Mouse (Mus musculus) layer of hippocampus, adult 9-10 months (tissue): Measurements from ENCODE around the gene Ccndbp1.
"Not testable (repeated sequence)": the region's sequence is repeated elsewhere in the genome, so short reads cannot be mapped to it uniquely, and the experiment has no call there.

ENCODE experiments used
- DNase-seq: peaks from one replicate; pipeline ENCODE4 v3.0.0; 2022; ENCODE audit warnings: low spot score

Ccndbp1 gene

DNA sequence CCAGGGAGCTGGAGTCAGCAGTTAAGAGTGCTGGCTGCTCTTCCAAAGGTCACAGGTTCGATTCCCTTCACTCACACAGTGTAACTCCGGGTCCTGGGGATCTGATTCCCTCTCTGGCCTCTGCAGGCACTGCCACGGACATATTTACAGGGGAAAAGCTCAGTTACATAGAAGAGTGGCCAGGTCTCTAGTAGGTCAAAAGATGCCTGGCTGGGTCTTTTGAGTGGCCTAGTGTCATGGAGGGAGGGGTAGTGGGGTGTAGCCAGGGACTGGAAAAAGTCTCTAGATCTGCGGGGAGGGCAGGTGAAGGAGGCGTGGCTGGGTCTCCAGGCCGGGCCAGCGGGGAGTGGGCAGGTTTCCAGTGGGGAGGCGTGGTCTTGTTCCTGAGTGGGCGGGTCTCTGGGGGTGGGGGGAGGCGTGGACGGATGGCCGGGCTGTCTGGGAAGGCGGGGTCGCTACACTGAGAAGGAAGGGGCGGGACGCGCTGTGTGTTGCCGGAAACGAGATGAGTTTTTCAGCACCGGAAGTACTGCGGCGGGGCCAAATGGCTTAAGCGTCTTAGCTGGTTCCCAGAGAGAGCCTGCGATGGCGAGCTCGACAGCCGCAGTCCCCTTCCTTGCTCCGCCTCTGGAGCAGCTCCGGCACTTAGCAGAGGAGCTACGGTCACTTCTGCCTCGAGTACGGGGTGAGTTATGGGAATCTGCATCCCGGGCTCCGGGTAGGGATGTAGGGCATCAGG, at the start of gene Ccndbp1:
Gene Ccndbp1 (plus strand): TSS at position 479 of the 739 bp plus-strand sequence.
- DNase-seq: peak; percentile 52

DNA sequence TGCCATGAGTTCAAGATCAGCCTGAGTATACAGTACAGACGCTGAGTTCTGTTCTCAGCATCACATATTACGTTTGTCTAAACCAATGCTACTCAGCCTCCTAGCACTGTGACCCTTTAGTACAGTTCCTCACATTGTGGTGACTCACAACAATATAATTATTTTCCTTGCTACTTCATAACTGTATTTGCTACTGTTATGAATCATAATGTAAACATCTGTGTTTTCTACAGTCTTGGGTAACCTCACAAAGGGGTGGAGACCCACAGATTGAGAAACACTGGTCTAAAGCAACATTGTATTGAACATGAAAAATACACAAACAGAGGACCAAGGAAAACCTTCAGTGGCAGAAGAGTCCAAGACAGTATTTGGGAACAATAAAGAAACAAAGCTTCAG, 48.8 kb upstream of the Ccndbp1 start:
- DNase-seq: no peak

DNA sequence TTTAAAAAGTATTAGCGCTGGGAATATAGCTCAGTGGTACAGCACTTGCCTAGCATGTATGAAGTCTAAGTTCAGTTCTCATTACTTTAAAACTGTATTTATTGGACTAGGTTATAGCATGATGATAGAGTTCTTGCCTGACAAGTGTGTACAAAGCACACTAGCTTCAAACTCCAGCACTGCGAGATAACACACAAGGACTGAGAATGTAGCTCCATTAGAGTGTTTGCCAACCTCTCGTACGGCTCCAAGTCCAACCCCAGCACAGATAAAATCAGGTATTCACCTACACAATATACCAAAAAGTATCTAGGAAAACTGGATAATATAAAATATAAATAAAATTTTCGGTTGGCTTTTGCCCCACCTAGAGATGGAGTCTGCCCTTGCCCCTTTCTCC, 48.4 kb upstream of the Ccndbp1 start:
- DNase-seq: no peak

DNA sequence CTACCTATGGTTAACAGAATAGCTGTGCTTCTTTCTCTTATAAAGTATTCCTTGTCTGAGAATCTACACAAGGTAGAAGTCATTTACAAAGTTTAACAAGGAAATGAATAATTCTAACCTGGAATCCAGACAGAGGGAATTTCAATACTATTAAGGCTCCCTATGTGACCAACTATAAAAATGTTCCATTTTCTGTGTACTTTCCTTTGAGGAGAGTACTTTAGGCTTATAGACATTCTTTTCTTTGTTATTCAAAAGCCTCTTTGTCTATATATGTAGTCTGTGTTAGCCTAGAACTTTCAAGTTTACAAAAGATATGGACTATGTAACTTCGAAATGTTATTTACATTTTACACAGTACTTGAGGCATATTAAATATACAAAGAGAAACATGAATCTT, 47.9 kb upstream of the Ccndbp1 start:
- DNase-seq: no peak

DNA sequence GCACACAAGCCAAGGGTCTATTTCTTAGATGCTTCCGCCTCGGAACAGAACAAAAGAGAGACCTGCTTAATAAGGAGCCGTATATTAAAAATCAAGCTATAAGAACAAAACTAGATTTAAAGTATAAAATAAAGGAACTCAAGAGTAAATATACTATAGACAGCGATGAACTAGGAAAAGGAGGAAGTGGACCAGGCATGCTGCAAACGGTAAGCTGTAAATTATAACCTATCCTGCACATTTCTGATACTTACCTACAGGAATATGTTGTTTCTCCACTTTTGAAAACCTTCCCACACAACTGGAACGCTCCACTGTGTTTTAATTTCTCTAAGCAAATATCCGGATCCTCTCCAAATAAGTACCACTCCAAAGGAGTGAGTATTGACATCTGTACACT, 45.1 kb upstream of the Ccndbp1 start:
- no peak for DNase-seq

DNA sequence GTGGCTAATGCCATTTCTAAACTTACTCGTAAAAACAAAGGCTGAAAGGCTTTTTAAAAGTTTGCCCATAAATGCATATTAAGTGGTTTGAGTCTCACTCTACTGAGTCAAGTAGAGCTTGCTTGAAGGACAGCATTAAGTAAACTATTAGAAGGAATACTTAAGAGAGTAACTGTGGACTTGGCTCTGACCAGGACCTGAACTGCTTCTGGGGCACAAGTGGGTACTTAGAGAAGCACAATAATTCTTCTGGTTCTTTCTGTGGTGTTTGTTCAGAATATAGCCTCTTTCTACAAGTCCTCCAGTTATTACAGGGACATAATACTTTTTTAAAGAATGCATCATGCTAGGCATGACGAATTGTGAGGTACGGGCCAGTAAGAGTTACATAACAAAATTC, 42.7 kb upstream of the Ccndbp1 start:
- no peak for DNase-seq

DNA sequence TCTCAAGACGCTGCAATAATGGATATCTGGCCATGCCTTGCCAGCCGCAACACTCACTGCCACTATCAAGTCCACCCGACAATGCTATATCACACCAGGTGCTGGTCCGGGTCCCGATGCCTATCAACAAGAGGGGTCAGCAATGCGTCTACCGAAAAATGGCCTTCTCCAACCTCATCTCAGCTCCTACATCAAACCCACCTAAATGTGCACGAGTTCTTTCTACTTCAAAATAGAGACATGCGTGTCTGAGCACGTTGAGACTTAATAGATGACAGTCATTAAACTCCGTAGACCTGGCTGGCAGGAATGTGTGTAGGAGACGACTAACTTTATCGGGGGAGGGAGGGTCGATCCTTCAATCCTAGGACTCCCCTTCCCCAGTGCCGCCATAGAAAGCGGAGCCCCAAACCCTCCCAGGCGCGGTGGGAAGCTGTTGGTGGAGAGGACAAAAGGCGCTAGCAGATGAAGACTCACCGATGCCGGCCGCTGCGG, 38.1 kb upstream of the Ccndbp1 start:
- no peak for DNase-seq

DNA sequence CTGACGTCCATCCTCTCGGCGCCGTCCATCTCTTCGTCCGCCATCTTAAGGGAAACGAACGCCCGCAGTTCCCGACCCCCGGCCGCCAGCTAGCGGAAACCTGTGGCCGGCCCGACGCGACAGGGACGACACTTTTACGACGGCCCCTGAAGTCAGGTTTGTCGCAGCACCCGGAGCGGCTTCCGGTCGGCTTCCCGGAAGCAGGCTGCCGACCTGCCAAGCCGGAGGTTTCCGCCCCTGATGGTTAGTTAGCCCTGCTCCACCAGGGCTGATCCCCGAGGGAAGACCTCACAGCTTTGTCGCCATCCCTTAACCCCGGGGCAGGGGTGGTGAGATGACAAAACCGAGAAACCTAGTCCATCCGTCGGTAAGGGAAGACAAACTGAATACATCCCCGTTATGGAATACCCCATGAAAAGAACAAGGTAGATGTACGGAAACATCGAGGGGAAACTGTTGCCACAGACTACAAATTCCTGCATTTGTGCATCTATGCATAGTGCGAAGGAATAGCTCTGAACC, 37.6 kb upstream of the Ccndbp1 start, which contains the start of gene Ubr1:
Gene Ubr1 (minus strand): TSS at position 157 of the 522 bp plus-strand sequence.
- DNase-seq: peak; percentile 36

DNA sequence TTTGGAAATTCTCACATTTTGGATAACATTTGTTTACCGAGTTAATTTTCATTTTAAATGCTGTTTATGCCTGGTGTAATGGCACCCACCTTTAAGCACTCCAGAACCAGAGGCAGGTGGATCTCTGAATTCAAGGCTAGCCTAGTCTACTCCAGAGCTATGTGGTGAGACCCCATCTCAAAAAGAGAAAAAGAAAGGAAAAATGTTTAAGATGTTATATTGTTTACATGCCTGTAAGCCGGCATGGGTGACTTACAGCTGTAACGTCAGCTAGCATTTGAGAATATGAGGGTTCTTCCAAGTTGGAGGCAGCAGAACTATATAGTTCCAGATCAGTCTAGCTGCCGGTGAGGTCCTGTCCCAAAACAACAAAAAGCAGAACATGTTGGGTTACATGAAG, 36.4 kb upstream of the Ccndbp1 start:
- no peak for DNase-seq

DNA sequence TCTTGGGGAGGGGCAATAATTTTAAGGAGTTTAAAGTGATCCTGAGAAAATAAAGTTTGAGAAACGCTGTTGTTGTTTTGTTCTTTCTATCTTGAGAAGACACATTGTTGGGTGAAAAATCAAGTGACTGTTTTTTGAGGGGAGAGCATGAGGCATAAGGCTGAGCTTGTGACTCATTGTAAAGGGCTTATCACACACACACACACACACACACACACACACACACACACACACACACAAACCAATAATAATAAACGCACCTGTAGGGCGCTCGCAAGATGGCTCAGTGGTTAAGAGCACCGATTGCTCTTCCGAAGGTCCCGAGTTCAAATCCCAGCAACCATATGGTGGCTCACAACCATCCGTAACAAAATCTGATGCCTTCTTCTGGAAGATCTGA, 35.9 kb upstream of the Ccndbp1 start:
- DNase-seq: not testable (repeated sequence)

DNA sequence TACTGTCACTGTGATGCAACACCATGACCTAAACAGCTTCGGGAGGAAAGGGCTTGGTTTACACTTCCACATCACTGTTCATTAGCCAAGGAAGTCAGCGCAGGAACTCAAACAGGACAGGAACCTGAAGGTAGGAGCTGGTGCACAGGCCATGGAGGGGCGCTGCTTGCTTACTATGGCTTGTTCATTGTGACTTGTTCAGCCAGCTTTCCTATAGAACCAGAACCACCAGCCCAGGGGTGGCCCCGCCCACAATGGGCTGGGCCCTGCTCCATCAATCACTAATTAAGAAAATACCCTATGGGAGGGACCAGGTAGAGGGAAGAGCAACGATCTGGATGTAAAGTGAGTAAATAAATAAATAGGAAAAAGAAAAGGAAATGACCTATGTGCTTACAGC, 35.2 kb upstream of the Ccndbp1 start:
- no peak for DNase-seq

DNA sequence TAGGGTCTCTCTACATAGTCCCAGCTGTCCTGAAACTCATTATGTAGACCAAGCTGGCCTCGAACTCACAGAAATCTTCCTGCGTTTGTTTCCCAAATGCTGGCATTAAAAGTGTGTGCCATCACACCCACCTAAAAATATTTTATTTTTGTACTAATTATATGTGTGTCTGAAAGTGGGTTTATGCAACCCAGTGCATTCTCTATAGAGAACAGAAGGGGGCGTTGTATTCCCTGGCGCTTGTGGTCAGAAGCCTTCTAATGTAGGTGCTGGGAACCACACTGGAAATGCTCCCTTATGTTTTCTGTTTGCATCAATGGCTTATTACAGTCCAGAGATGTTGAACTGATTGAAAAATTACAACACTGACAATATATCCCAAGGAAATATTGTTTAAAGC, 31.9 kb upstream of the Ccndbp1 start:
- no peak for DNase-seq

DNA sequence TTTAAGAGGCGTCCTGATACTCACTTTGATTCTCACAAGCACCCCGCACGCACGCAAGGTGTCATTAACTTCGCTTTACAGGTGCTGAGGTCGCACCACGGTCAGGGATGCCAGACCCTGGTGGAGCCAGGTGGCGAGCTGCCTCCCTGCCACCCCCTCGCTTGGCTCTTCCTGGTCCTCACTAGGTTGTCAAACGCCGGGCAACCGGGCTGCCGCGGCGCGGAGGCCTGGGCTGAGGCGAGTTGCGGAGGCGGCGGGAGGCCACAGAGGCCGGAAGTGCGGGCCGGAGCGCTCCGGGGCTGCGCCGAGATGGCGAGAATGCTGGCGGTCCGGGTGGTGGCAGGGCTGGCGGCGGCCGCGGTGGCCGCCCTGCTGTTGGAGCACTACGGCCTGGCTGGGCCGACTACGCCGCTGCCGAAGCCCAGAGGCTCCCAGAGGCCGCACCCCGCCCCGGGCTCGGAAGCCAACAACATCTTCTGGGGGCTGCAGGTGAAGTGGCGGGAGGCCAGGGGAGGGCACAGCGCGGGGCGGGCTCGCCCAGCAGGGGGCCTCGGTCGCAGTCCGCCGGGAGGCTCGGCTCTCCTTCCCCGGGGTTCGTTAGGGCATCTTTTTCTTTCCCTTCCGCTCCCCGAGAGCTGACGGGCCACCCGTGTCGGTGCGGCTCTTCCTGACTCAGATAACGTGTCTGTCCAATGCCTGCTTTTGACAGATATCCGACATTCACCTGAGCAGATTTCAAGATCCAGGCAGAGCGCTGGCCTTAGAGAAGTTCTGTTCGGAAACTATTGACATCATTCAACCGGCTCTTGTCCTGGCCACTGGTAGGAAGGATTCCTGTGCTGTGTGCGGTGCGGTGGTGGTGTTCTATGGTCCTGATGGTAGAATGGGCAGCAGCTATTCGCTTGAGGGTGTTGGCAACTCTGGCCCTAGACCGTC, 30.9 kb upstream of the Ccndbp1 start, which contains the start of gene Tmem62:
Gene Tmem62 (plus strand): TSS at position 28 of the 936 bp plus-strand sequence.
- peak; percentile 16 for DNase-seq

DNA sequence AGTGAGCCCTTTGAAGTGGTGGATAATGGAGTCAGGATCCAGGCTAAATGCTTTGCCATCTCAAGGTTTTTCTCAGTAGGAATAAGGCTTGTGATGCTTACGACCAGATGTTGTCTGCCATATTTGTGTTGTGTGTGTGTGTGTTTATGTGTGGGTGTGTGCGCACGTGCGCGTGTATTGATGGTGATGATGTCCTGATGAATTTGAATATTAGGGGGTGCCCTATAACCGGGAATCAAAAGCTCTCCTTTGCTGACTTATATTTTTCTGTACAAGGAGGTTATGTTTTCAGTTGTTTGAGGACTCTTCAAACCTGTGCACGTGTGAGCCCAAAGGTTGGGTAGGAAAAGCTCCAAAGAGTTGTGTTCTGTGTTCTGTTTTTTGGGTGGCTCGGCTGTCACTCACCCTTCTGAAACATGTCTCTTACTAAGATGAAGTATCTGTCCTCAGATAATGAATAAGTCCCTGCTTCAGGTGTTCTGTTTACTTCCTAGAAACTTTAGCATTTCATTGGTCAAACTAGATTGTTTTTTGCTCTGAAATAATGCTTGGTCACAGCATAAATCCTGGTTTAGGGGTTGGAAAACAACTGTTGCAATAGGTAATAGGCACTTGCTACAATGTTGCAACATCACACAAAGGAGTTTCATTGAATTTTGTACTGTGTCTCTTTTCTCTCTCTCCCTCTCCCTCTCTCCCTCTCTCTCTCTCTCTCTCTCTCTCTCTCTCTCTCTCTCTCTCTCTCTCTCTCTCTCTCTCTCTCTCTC, 30.1 kb upstream of the Ccndbp1 start:
- DNase-seq: no peak

DNA sequence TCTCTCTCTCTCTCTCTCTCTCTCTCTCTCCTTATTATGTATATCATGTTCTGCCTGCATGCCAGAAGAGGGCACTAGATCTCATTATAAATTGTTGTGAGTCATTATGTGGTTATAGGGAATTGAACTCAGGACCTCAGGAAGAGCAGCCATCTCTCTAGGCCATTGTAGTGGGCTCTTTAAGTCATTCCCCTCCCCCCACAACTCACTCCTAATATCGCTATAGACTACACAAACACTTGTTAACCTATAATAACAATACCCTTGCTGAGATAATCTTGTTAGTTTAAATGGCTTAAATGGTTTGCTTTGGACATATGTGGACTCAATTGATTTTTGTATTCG, 29.5 kb upstream of the Ccndbp1 start:
- no peak for DNase-seq

DNA sequence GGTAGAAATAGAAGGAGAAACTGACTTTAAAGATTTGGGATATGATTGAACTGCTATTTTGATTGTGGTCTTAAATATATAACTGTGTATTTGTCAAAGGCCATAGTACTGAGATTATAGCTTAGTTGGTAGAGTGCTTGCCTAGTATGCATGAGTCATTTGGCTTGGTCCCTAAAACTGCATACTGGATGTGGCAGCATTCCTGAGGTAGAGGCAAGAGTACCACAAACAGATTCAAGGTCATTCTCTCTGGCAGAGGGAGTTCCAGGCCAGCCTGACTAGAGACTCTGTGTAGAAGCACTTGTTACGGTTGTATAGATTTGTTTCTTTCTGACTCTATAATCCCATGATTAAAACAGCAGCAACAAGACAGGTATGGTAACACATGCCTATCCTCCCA, 28.4 kb upstream of the Ccndbp1 start:
- DNase-seq: no peak

DNA sequence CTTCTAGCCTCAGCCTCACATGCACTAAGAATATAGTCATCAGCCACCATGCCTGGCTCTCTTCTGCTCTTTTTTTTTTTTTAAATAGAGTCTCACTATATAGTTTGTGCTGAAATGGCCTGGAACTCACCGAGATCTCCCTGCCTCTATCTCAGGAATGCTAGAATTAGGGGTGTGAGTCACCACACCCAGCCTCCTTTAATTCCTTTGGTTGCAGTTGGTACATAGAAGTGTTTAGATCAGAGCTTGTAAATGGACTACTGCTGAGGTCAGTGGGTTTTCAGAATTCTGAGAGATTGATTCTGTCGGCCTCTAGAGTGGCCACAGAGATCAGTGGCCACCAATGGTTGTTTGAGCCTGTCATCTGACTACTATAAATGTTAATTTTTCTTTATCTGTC, 27.3 kb upstream of the Ccndbp1 start:
- DNase-seq: no peak

DNA sequence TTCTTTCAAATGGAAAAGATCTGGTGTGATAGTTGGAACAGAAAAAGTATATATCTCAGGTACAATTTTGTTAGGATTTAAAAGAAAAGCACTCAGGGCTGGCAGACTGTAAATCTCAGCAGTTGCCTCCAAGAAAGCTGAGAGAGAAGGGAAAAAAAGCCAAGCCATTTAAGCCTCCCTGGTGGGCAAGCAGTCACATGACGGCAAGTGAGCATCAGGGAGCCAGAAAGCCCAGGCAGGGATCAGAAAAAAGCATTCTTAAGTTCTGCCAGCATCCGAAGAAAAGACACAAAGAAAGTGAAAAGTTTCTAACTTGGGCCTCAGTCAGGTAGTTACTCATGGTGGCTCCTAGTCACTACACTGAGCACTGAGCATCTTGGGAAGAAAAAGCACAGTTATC, 24.6 kb upstream of the Ccndbp1 start:
- DNase-seq: no peak

DNA sequence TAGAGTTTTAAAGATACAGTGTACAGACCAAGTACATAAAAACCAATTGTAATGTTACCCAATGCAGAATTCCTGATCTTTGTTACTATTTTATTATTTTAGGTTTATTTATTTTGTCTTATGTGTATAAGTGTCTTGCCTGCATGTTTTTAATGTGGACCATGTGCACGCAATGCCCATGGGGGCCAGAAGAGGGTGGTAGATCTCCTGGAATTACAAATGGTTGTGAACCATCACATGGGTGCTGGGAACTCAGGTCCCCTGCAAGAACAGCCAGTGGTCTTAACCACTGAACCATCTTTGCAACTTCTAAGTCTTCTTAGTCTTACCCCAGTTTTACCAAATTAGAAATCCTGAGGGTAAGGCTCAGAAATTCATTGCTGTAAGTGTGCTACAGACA, 23.0 kb upstream of the Ccndbp1 start:
- DNase-seq: no peak

DNA sequence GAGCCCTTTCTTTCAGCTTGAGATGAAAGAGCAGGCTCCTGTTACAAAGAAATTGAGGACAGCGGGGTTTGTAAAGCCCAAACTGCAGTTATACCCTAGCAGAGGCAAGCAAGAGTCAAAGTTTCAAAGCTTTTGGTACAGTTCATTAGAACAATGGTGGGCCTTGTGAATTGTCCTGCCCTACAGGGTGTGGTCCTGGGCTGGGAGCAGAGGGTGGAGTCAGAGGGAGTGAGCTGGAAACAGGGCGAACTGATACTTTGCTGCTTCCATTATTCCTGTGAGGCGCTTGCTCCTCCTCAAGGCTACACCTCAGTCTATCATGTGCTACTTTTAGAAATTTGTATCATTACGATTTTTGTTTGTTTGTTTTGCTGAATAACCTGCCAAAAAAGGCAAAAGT, 17.0 kb upstream of the Ccndbp1 start:
- no peak for DNase-seq

DNA sequence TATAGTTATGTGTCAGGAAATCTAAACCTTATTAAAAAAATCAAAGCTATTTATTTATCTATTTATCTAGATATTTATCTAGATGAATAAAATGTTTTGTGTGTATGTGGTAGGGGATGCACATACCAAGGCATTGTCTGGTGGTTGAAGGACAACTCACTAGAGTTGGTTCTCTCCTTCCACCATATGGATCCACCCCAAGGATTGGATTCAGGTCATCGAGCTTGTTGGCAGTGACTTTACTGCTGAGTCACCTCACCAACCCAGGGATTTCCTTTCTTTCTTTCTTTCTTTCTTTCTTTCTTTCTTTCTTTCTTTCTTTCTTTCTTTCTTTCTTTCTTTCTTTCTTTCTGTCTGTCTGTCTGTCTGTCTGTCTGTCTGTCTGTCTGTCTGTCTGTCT, 11.6 kb upstream of the Ccndbp1 start:
- DNase-seq: not testable (repeated sequence)

DNA sequence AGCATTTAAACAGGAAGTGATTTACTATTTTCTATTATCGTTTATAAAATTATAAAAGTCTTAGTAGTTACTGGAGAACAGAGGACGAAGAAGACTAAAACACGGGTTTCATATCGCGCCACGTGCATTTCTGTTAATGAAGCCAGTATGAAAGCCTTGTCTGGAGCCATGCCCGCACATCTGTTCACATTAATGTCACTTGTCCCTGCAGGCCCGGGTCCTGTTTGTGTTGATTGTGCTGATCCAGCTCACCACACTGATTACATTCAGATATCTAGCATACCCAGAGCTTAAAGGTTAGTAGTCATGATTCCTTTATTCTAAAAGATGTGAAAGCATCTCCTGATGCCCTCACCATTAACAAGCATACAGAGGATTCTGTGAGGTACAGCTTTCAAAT, 9.3 kb upstream of the Ccndbp1 start:
- no peak for DNase-seq
